Mouse (Mus musculus) ES-E14 (cell line): Measurements from ENCODE around the gene Als2. TPM values are rescaled to one million over a fixed set of nuclear protein-coding genes. Genes with fewer than 3 reads are reported as not detected.

Experiments used
- DNase-seq: peaks from one replicate; pipeline ENCODE4 v3.0.0-alpha.2; 2013; ENCODE audit warnings: low read depth, low spot score
- H3K27ac ChIP-seq: 2 replicates; pipeline ENCODE4 v1.5.1; 2012; ENCODE audit warnings: low read depth, mild to moderate bottlenecking, low read length, moderate library complexity, mixed read lengths; ENCODE audit not compliant: poor library complexity, insufficient read depth, severe bottlenecking
- H3K36me3 ChIP-seq: 2 replicates; pipeline ENCODE4 v1.6.1; 2012; ENCODE audit warnings: mild to moderate bottlenecking, low read length, moderate library complexity, mixed read lengths; ENCODE audit not compliant: control insufficient read depth, poor library complexity, insufficient read depth, severe bottlenecking
- H3K4me1 ChIP-seq, 2 experiments: fragments of 150-350 bp in 1 of 2; sonication (generic) in 1 of 2; 2 replicates each; pipeline ENCODE4 v1.6.1; 2012; ENCODE audit warnings: low read length in 2 of 2, mild to moderate bottlenecking in 1 of 2, mixed read lengths in 1 of 2; ENCODE audit not compliant: control insufficient read depth in 2 of 2, insufficient read depth in 2 of 2, poor library complexity in 1 of 2
- H3K4me3 ChIP-seq, 2 experiments: fragments of 150-350 bp in 1 of 2; sonication (generic) in 1 of 2; 2 replicates each; pipeline ENCODE4 v1.5.1; 2012; ENCODE audit warnings: low read length in 2 of 2, low read depth in 1 of 2, mild to moderate bottlenecking in 1 of 2, mixed read lengths in 1 of 2; ENCODE audit not compliant: insufficient read depth in 1 of 2, poor library complexity in 1 of 2, severe bottlenecking in 1 of 2
- H3K9ac ChIP-seq: 2 replicates; pipeline ENCODE4 v1.6.1; 2012; ENCODE audit warnings: low read depth, mild to moderate bottlenecking, low read length, mixed read lengths; ENCODE audit not compliant: poor library complexity, insufficient read depth, severe bottlenecking
- H3K9me3 ChIP-seq: fragments of 150-350 bp; sonication (generic); 2 replicates; pipeline ENCODE4 v1.6.1; 2012; ENCODE audit warnings: low read depth, mild to moderate bottlenecking, low read length; ENCODE audit not compliant: control insufficient read depth, insufficient read depth
- CHD2 ChIP-seq: IDR thresholded peaks from 2 replicates; pipeline ENCODE4 v1.6.1; 2014; ENCODE audit warnings: mild to moderate bottlenecking, low read depth, low read length, inconsistent platforms
- HCFC1 ChIP-seq: IDR thresholded peaks from 2 replicates; pipeline ENCODE4 v1.6.1; 2012; ENCODE audit warnings: low read length, inconsistent platforms, borderline replicate concordance; ENCODE audit not compliant: insufficient read depth
- MAFK ChIP-seq: IDR thresholded peaks from 2 replicates; pipeline ENCODE4 v1.6.1; 2014; ENCODE audit warnings: mild to moderate bottlenecking, low read depth, low read length, inconsistent platforms; ENCODE audit not compliant: insufficient read depth
- ZC3H11A ChIP-seq: IDR thresholded peaks from 2 replicates; pipeline ENCODE4 v1.6.1; 2012; ENCODE audit warnings: low read depth, mild to moderate bottlenecking, inconsistent platforms, low read length, borderline replicate concordance
- ZNF384 ChIP-seq: IDR thresholded peaks from 2 replicates; pipeline ENCODE4 v1.6.1; 2012; ENCODE audit warnings: low read depth, low read length, inconsistent platforms
- in situ Hi-C, 2 experiments: fragments of 600-800 bp; cut with MboI; formaldehyde crosslinking; loops; one replicate each; pipeline ENCODE4 v1.15.1; 2025; ENCODE audit warnings: low sequenced_read_pairs in 2 of 2, inconsistent platforms in 1 of 2; ENCODE audit not compliant: unreplicated experiment in 2 of 2
- total RNA-seq: library from RNA; depleted of rRNA; stranded (reverse); fragments of 300-350 nt; gene quantifications from 2 replicates; pipeline ENCODE4 v1.2.3, GENCODE M21; 2012; rRNA removed

Gene Als2
- total RNA-seq: 18.4 and 23.2 TPM in 2 replicates

GRCm38 (mm10) chr1:59236856-59237441, at the start of gene Als2:
Gene Als2 (minus strand): TSS chr1:59237231.
- Histone ChIP-seq H3K9ac (peak within 1 kb of the TSS; percentile 85), H3K9me3 (no peaks in the 10 kb centered on the region), H3K4me1 (peaks cover 0 to 3% of the 10 kb centered on the region in 2 experiments; a peak in 1 of 4 replicates), H3K27ac (peak within 1 kb of the TSS; percentile 42; the same call in 1 of the 2 replicates), H3K36me3 (no peaks in the 10 kb centered on the region), H3K4me3 (peak within 1 kb of the TSS; percentile 76 to 81)
- DNase-seq: peak; percentile 94
- TF ChIP-seq ZNF384 (no peak), HCFC1 (0 out of 2 replicates have a peak, but pooled peaks have one; percentile 8)
- in situ Hi-C loops: no loop called here

DNA sequence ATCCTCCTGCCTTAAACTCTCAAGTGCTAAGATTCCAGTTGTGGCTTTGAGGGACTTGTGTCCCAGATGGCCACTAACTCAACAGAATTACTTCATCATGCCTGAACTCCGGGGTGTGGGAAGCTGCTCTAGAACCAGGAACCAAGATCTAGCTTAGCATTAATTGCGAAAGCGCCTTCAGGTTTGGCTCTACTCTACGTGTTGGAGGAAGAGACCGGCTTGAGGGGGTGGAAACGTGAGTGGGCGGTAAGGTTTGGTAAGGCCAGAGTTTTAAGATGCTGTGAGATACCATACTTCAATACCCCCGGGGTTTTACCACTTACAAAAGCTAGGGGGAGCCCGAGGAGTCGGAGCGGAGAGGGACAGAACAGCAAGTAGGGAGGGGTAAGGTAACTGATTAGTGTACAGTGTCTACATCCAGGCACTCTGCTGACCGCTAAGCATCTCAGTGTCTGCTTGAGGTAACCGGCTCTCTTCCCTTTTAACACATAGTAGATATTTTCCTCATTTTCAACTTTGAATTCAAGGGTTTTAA, 49.4 kb upstream of the Als2 start:
- Histone ChIP-seq H3K4me3 (no peak overlapping the region), H3K9me3 (no peaks in the 10 kb centered on the region), H3K36me3 (no peaks in the 10 kb centered on the region), H3K27ac (no peak overlapping the region), H3K4me1 (no peaks in the 10 kb centered on the region), H3K9ac (no peak overlapping the region)
- in situ Hi-C loops: no loop called here
- TF ChIP-seq ZNF384: no peak
- no peak for TF ChIP-seq CHD2
- TF ChIP-seq MAFK: no peak
- TF ChIP-seq ZC3H11A: no peak
- TF ChIP-seq HCFC1: no peak
- peak; percentile 38 for DNase-seq

- Histone ChIP-seq H3K36me3 (no peaks in the 10 kb centered on the region), H3K9ac (no peak overlapping the region), H3K9me3 (no peaks in the 10 kb centered on the region), H3K4me3 (no peak overlapping the region), H3K27ac (no peak overlapping the region), H3K4me1 (no peaks in the 10 kb centered on the region)
- in situ Hi-C loops: no loop called here
- no peak for DNase-seq
- TF ChIP-seq HCFC1 (no peak), ZC3H11A (no peak), ZNF384 (no peak), MAFK (peak; percentile 87), CHD2 (no peak)
Observed at GRCm38 (mm10) chr1:59285880-59286279, 48.8 kb upstream of the Als2 start.

GRCm38 (mm10) chr1:59272189-59272588, 35.2 kb upstream of the Als2 start:
- no peak overlapping the region for H3K27ac ChIP-seq
- in situ Hi-C loops: loop anchor here in 1 of 2 experiments (25.0 kb wide), 1 partner anchor 340 kb away; no protein-coding TSS in a partner anchor

More at GRCm38 (mm10) chr1:59272189-59272588, 35.2 kb upstream of the Als2 start:
- no peak for DNase-seq
- Histone ChIP-seq H3K36me3 (no peaks in the 10 kb centered on the region), H3K9ac (no peak overlapping the region), H3K4me3 (no peak overlapping the region), H3K4me1 (peaks cover 0 to 5% of the 10 kb centered on the region in 2 experiments; a peak in 1 of 4 replicates), H3K9me3 (no peaks in the 10 kb centered on the region)
- TF ChIP-seq MAFK: no peak
- TF ChIP-seq ZNF384: no peak
- TF ChIP-seq CHD2: no peak
- no peak for TF ChIP-seq HCFC1
- TF ChIP-seq ZC3H11A: no peak
